11 mouse cellular contexts compared by ENCODE assay signal in genomic region chr12:56534311-56534650, GRCm38 (mm10). TPM values are rescaled to one million over a fixed set of nuclear protein-coding genes. Genes with fewer than 3 reads are reported as not detected.
DNase-seq lines count a peak whose midpoint lies in the region; ATAC-seq and TF ChIP-seq lines count a peak whose summit lies in the region.
"Had no signal": no experiment of that assay in that cellular context is flagged by ENCODE, and none has a peak within 500 bp of the region (broad histone marks: within the 10 kb centered on the region; RNA-seq: fewer than 3 reads in every experiment).

No protein-coding gene starts in this region.

- H3K4me3 ChIP-seq in kidney, postnatal 0 days (replicated peaks; ENCODE audit: low read depth, low read length): peak overlapping the region; percentile 32
- H3K4me3 ChIP-seq in forebrain, embryonic 12.5 days (replicated peaks): peak overlapping the region; percentile 48
- H3K4me3 ChIP-seq in intestine, postnatal 0 days (ENCODE audit: low read depth, low read length): peak overlapping the region; percentile 40
- no peak overlapping the region for H3K4me3 ChIP-seq in cerebellum, adult 2 months (replicated peaks; ENCODE audit: insufficient read depth, low read depth, low read length)
- H3K4me3 ChIP-seq: erythroblast, embryonic 14.5 days; myocyte had no signal

- ATAC-seq in kidney, postnatal 0 days (replicated peaks; ENCODE audit: low FRiP score, low read depth): no peak
- 0 out of 2 replicates have a peak, but pooled peaks have one; percentile 14 for ATAC-seq in forebrain, embryonic 12.5 days (ENCODE audit: low FRiP score)
- no peak for ATAC-seq in intestine, postnatal 0 days

- no peaks in the 10 kb centered on the region for H3K36me3 ChIP-seq in kidney, postnatal 0 days (ENCODE audit: insufficient read depth, low read length)
- no peaks in the 10 kb centered on the region for H3K36me3 ChIP-seq in forebrain, embryonic 12.5 days (replicated peaks)
- H3K36me3 ChIP-seq in intestine, postnatal 0 days (ENCODE audit: control insufficient read depth, insufficient read depth): no peaks in the 10 kb centered on the region

- TF ChIP-seq CTCF in kidney, postnatal 0 days (IDR thresholded peaks at IDR 0.05; ENCODE audit: low read depth): no peak
- TF ChIP-seq CTCF in intestine, postnatal 0 days (IDR thresholded peaks at IDR 0.05; ENCODE audit: low read depth): no peak
- TF ChIP-seq CTCF in cerebellum, adult 2 months (IDR thresholded peaks at IDR 0.05; ENCODE audit: borderline replicate concordance, insufficient read depth, low read depth, low read length): no peak

- peak overlapping the region; percentile 49 for H3K4me2 ChIP-seq in kidney, postnatal 0 days (ENCODE audit: low read length)
- H3K4me2 ChIP-seq in forebrain, embryonic 12.5 days: peak overlapping the region; percentile 43
- H3K4me2 ChIP-seq in intestine, postnatal 0 days (replicated peaks; ENCODE audit: low read depth): peak overlapping the region; percentile 62

- DNase-seq in kidney, postnatal 0 days (ENCODE audit: low spot score): no peak
- no peak for DNase-seq in kidney, adult 9 months
- DNase-seq in neural tube, embryonic 10.5 days (ENCODE audit: extremely low spot score, low spot score): peak; percentile 71
- no peak for DNase-seq in cerebellum, adult 2 months
- no peak for DNase-seq in gastrocnemius, postnatal 10 days
- no peak for DNase-seq in ovary, postnatal 36 days (ENCODE audit: low spot score)

- TF ChIP-seq POLR2A in cerebellum, adult 2 months (IDR thresholded peaks at IDR 0.05; ENCODE audit: borderline replicate concordance, insufficient read depth, low read length): no peak

- no peak overlapping the region for H3K27ac ChIP-seq in kidney, postnatal 0 days
- peak overlapping the region; percentile 87 for H3K27ac ChIP-seq in forebrain, embryonic 12.5 days
- H3K27ac ChIP-seq in intestine, postnatal 0 days (ENCODE audit: low read depth, low read length): no peak overlapping the region
- no peak overlapping the region for H3K27ac ChIP-seq in cerebellum, adult 2 months (ENCODE audit: insufficient read depth, low read length)

- H3K27me3 ChIP-seq in kidney, postnatal 0 days (ENCODE audit: insufficient read depth, low read length): peaks cover 92% of the 10 kb centered on the region
- H3K27me3 ChIP-seq in forebrain, embryonic 12.5 days: peaks cover 96% of the 10 kb centered on the region
- H3K27me3 ChIP-seq in intestine, postnatal 0 days (replicated peaks; ENCODE audit: control insufficient read depth, insufficient read depth, low read length): peaks cover 98% of the 10 kb centered on the region
- H3K27me3 ChIP-seq in cerebellum, adult 2 months (ENCODE audit: control insufficient read depth, insufficient read depth, low read length): peaks cover 15% of the 10 kb centered on the region; the same call in 1 of the 2 replicates

- H3K9me3 ChIP-seq in kidney, postnatal 0 days (replicated peaks; ENCODE audit: low read length): no peaks in the 10 kb centered on the region
- no peaks in the 10 kb centered on the region for H3K9me3 ChIP-seq in forebrain, embryonic 12.5 days
- no peaks in the 10 kb centered on the region for H3K9me3 ChIP-seq in intestine, postnatal 0 days (ENCODE audit: control insufficient read depth)

- no peak overlapping the region for H3K9ac ChIP-seq in kidney, postnatal 0 days (ENCODE audit: low read depth, low read length)
- H3K9ac ChIP-seq in forebrain, embryonic 12.5 days: peak overlapping the region; percentile 66
- no peak overlapping the region for H3K9ac ChIP-seq in intestine, postnatal 0 days (ENCODE audit: low read depth, low read length)

- peaks cover 8% of the 10 kb centered on the region for H3K4me1 ChIP-seq in kidney, postnatal 0 days (replicated peaks; ENCODE audit: insufficient read depth, low read length)
- H3K4me1 ChIP-seq in forebrain, embryonic 12.5 days: peaks cover 23% of the 10 kb centered on the region
- H3K4me1 ChIP-seq in intestine, postnatal 0 days (replicated peaks; ENCODE audit: control insufficient read depth, insufficient read depth, low read length): no peaks in the 10 kb centered on the region
- no peaks in the 10 kb centered on the region; the same call in 1 of the 2 replicates for H3K4me1 ChIP-seq in cerebellum, adult 2 months (ENCODE audit: control insufficient read depth, insufficient read depth, low read length)

- WGBS in kidney, postnatal 0 days: 1% methylated on average over 24 of the region's 24 CpGs
- WGBS in forebrain, embryonic 12.5 days: under 1% methylated on average over 22 of the region's 24 CpGs
- 1% methylated on average over 24 of the region's 24 CpGs for WGBS in intestine, postnatal 0 days
- under 1% methylated on average over 24 of the region's 24 CpGs for WGBS in cerebellum, adult 2 months

RNA-seq across cellular contexts. Expression of gene Nkx2-1, which starts 2.4 kb away (rescaled TPM):
- not detected in 2 replicates for polyA plus RNA-seq in kidney, postnatal 0 days (2015; fragmentation: Nextera tagmentation; extraction: Ambion mirVana)
- 37.2 and 66.0 TPM in 2 replicates for polyA plus RNA-seq in forebrain, embryonic 12.5 days (2016; fragmentation: Nextera tagmentation; extraction: Ambion mirVana)
- not detected in 2 replicates for polyA plus RNA-seq in intestine, postnatal 0 days (2015; fragmentation: Nextera tagmentation; extraction: Ambion mirVana)
- not detected in 2 replicates for polyA plus RNA-seq in cerebellum, adult 2 months (2012; rRNA removed)
- total RNA-seq in gastrocnemius, postnatal 10 days (2021): not detected
- total RNA-seq: MEL had no signal
- polyA plus RNA-seq: erythroblast, embryonic 14.5 days; myocyte had no signal

Comparison
In these comparisons a context has a peak if more than half of its experiments do, and no peak if none do; other contexts are left out.
1. RNA of gene Nkx2-1, which starts 2.4 kb away (polyA plus RNA-seq): 37.2 to 66.0 TPM in forebrain, embryonic 12.5 days; not detected in kidney, postnatal 0 days, not detected in intestine, postnatal 0 days and not detected in cerebellum, adult 2 months; every median in the first group is over 10 times any median in the second.
2. Peak in every context shown above with its lines, with median percentiles within 50 percentile points of each other: H3K4me2 ChIP-seq.